Mouse (Mus musculus): ENCODE results near the gene Atf6. TPM values are rescaled to one million over a fixed set of nuclear protein-coding genes. Genes with fewer than 3 reads are reported as not detected.
A peak's percentile ranks its signal among the peaks of the same experiment; 100 is the strongest.

Gene Atf6
- 10 to 100 TPM; 22.6 to 23.1 TPM for total RNA-seq (2021)
- long read RNA-seq, full-length matches to known transcripts: 3 of 7 reads
- long read RNA-seq, partial matches to known transcripts: 0 of 7 reads
- long read RNA-seq, other reads (novel, unspliced or antisense): 4 of 7 reads

GRCm38 (mm10) chr1:170867691-170868105, at the start of gene Atf6:
TSS of gene Atf6 (minus strand) at chr1:170867771.
- peak; percentile 97 to 98 for DNase-seq (ENCODE audit: low spot score in 2 of 2)

DNA sequence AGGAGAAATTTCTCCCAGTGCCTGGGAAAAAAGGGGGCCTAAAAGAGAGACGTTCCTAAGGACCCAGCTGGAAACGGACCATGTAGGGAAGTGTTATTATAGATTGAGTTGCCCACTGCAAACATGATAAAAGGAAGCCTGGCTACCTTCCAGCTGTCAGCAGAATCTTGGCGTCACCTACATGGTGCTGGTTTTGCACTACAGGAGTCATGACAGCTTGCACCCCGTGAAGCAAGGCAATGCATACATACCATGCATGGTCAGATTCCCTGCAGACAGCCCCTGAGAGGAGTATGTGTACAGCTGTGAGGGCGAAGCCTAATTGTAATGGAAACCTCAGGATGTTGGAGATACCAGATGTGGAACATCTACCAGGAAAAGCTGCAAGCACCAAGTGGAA, 48.1 kb upstream of the Atf6 start:
- no peak for DNase-seq (ENCODE audit: low spot score in 2 of 2)

GRCm38 (mm10) chr1:170912891-170913615, 45.5 kb upstream of the Atf6 start, which contains the start of gene Fcrlb:
TSS of gene Fcrlb (minus strand) at chr1:170912941.
- DNase-seq (ENCODE audit: low spot score in 2 of 2): no peak

DNA sequence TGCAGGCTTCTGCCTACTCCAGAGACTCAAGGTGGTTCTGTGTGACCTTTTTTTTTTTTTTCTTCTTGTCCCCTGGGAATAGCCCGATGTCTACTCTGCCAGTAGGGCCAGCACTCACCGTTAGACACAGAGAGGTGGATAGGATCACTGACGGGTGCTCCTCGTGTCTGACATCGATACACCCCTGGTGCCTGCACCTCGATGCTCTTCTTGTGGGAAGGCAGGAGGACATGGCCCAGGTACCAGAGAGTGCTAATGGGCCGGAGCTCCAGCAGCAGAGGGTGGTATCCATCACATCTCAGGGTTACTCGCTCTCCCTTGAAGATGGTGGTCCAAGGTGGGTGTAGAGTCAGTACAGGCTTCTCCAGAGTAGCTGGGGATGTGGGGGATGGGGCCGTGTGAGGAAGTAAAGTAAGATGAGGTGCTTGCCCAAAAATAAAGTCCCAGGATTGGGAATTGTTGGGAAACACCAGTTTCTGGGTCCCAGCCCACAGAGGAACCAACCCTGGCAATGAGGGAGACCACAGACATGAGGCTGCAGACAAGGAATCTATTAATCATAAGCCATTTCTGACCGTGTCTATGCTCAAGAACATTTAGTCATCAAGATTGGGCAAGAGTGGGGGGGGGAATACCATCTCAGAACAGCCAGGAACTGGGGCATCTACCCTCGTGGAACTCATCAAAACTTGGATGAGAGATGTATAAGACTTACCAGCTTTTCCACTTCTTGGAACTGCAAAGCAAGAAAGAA, 44.5 kb upstream of the Atf6 start:
- DNase-seq (ENCODE audit: low spot score in 2 of 2): no peak

GRCm38 (mm10) chr1:170908341-170908740, 40.8 kb upstream of the Atf6 start:
- peak in 1 of 2 experiments; percentile 12 for DNase-seq (ENCODE audit: low spot score in 2 of 2)

DNA sequence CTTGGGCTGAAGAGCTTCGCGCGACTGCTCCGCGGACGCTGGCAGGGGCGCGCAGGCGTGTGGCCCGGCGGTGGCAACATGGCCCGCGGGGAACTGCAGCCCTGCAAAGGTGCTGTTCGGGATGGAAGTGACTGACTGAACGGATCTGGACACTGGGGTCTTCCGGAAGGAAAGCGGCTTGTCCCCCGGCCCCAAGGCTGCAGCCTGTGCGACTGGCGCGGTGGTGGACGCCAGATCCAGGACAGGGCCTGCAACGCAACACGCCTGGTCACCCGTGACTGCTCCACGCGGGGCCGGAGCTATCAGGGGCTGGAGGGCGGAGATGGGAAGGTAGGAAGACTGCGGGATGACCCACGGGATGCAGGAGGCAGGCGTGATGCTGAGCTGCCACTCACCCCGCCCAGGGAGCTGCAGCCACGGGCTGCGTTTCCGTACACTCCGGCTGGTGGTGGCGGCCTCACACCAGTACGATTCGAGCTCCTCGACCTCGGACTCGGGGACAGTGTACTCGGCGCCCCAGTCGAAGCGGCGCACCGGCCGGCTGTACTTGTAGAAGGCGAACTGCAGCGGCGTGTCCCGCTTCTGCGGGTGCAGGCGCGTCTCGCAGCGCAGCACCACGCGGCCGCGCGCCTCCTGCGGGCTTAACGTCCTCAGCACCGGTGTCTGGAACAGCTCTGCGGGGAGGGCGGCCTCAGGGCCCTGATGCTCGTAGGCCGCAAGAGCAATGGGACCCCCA, 40.1 kb upstream of the Atf6 start:
- DNase-seq (ENCODE audit: low spot score in 2 of 2): peak; percentile 41 to 58

GRCm38 (mm10) chr1:170907111-170907455, 39.5 kb upstream of the Atf6 start:
- peak in 1 of 2 experiments; percentile 24 for DNase-seq (ENCODE audit: low spot score in 2 of 2)

GRCm38 (mm10) chr1:170903485-170903884, 35.9 kb upstream of the Atf6 start:
- DNase-seq (ENCODE audit: low spot score in 2 of 2): no peak

DNA sequence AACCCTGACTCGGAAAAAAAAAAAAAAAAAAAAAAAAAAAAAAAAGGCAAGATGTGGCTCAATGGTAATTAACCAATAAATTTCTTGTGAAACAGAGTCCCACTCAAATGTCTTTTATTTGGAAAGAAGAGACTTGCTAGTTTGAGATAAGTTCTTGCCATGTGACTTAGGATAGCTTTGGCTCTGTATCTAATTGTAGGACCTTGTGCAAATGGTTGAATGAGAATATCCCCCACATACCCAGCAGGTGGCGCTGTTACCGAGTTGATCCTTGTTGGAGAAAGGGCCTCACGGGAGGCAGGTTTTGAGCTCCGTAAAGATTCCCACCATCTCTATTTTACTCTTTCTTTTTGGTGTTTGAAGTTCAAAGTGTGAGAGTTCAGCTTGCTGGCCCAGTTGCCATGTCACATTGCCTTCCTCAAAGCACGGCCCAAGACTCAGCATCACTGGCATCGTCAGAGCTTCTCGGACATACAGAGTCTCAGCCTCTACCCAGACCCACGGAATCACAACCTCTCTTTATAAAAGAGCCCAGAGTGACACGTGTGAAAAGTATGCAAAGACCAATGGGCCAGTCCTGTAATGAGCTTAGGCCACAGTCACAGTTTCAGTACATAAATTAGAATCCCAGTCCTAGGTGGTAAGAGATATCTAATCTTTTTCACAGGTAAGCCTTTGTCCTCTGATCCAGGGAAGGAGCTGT, 34.1 kb upstream of the Atf6 start:
- peak; percentile 94 to 95 for DNase-seq (ENCODE audit: low spot score in 2 of 2)

DNA sequence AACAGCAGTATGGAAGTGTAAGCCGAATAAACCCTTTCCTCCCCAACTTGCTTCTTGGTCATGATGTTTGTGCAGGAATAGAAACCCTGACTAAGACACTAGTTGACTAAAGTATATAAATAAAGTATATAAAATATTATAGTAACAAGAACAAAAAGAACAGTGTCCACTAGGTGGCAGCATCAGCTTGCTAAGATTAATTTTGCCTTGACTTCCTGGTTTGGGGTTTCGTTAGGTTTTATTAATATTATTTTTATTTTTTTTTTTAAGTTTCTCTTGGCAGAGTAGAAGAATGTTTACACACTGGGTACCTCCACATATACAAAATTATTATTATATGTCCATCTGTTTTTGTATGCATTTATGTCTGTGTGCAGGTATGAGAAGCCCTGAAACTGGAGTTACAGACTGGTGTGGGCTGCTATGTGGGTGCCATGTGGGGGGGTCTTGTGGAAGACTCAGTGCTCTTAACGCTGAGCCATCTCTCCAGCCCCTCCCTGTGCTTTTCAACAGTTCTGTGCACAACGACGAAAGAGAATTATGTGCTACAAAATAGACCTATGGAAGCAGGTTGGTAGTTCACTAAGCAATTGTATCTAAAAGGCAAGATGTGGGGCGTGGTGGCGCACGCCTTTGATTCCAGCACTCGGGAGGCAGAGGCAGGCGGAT, 33.4 kb upstream of the Atf6 start:
- DNase-seq (ENCODE audit: low spot score in 2 of 2): peak; percentile 64 to 67

- DNase-seq (ENCODE audit: low spot score in 2 of 2): no peak
Observed at GRCm38 (mm10) chr1:170898413-170899075, 31.0 kb upstream of the Atf6 start.

GRCm38 (mm10) chr1:170896651-170897281, 29.2 kb upstream of the Atf6 start:
- DNase-seq (ENCODE audit: low spot score in 2 of 2): no peak

GRCm38 (mm10) chr1:170894603-170895602, 27.3 kb upstream of the Atf6 start:
- no peak for DNase-seq (ENCODE audit: low spot score in 2 of 2)

DNA sequence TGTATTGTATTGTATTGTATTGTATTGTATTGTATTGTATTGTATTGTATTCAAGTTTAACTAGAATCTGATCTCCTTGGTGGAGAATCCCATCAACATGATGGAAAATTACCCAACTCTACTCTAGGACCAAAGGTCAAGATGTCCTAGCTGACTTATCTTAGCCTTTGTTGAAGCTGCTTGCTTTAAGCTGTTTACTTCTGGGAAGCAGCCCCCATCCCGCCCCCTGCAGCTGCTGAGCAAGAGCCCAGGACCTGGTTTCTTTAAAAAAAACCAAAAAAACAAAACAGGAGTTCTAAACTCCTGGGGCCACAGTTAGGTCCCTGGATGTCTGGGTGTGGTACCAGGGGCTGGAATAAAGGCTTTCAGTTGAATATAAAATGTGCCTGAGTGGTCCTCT, 24.7 kb upstream of the Atf6 start:
- DNase-seq (ENCODE audit: low spot score in 2 of 2): no peak

DNA sequence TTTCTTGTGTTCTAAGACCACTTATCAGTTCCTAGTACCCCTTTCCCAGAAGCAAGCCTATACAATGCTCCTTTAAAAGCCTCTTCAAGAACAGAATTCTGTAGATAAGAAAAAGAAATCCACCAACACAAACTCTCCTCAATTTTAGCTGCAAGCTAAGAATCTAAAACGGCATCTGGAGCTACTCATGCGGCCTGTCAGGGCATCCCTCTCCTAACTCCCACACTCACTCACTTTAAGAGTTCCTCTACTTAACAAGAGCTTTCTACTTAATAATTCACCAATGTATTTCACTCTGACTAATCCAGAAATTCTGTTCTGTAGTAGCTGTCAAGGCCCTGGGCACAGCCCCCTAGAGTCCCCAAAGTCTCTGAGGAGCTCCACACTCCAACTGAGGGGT, 24.1 kb upstream of the Atf6 start:
- no peak for DNase-seq (ENCODE audit: low spot score in 2 of 2)

DNA sequence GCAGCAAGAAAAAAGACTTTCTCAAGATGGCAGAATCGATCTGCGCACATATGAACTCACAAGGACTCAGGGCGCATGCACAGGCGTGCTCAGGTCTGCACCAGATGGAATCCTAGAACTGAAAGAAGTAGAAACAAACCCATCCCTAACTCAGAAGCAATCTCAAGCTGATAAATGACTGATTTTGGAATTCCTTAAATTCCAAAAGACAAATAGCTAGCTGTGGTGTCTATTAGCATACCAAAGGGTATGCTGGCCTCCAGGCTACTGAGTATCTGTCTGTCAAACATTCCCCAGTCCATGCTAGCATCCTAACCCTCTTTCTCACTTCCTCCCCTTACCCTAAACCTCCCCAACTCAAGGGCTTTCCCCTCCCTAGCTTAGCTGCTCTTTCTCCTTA, 21.7 kb upstream of the Atf6 start:
- DNase-seq (ENCODE audit: low spot score in 2 of 2): no peak

- DNase-seq (ENCODE audit: low spot score in 2 of 2): no peak
Observed at GRCm38 (mm10) chr1:170886044-170886458, 18.5 kb upstream of the Atf6 start.

DNA sequence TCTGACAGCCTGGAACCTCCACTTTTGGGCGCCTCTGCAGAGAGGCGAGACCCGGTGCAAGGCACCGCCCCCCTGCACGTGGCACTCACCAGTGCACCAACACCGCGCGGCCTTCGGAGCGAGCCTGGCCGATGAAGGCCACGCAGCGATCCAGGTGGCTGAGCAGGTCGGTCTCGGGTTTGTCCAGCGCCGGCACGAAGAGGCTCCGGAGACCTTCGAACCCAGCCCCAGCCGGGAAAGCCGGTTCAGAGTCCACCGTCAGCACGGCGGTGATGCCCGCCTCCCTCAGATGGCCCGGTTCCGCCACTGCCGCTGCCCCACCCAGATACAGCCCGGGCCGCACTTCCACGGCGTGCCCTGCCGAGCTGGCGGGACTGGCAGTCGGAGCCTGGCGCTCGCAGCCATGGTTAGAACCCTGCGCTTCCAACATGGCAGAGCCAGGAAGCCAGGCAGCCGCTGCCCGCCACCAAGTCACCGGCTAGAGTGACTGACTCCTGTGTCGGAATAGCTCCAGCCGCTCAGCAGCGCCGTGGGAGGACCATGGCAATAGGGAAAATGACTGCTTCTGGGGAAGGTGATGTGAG, 17.5 kb upstream of the Atf6 start, which contains the start of the genes Gm26620 and Dusp12:
Gene Gm26620 (plus strand): TSS at position 88 of the 584 bp plus-strand sequence.
Gene Dusp12 (minus strand): TSS at position 563 of the 584 bp plus-strand sequence.
- DNase-seq (ENCODE audit: low spot score in 2 of 2): peak; percentile 82 to 90

All from layer of hippocampus, postnatal 10 days (tissue).